8 mouse cellular contexts compared by ENCODE assay signal in the genomic region with DNA sequence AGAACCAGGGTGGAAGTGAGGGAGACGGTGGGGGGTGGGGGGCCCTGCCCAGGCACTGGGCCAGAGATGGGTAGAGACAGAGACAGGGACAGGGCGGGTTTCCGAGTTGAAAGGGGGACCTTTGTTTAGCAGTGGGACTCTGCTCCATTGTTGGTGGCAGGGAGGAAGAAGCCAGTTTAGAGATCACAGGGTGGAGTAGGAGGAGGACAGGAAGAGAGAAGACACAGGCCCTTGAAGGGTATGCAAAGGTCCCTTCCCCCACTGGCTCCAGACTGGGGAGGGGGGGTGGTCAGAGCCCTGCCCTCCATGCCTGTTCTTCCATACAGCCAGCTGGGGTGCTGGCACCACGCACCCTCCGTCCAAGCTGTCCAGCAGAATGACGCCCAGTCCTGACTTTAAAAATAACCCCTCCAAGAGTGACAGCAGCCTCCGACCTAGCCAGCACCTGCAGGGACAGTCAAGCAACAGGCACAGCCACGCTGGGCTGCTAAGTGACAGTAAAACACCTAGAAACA. TPM values are rescaled to one million over a fixed set of nuclear protein-coding genes. Genes with fewer than 3 reads are reported as not detected.
DNase-seq lines count a peak whose midpoint lies in the region; ATAC-seq and TF ChIP-seq lines count a peak whose summit lies in the region.

No protein-coding gene starts in this region.

- peaks cover 13% of the 10 kb centered on the region for H3K36me3 ChIP-seq in midbrain, embryonic 13.5 days
- H3K36me3 ChIP-seq in midbrain, embryonic 11.5 days (ENCODE audit: control insufficient read depth, insufficient read depth, low read length), result no peaks in the 10 kb centered on the region
- H3K36me3 ChIP-seq in intestine, postnatal 0 days (ENCODE audit: control insufficient read depth, insufficient read depth), result peaks cover 15% of the 10 kb centered on the region
- H3K36me3 ChIP-seq in lung, embryonic 15.5 days, result peaks cover 12% of the 10 kb centered on the region

- peak overlapping the region; percentile 51; the same call in 1 of the 2 replicates for H3K27ac ChIP-seq in midbrain, embryonic 13.5 days
- H3K27ac ChIP-seq in midbrain, embryonic 11.5 days (ENCODE audit: low read depth, low read length), result no peak overlapping the region
- H3K27ac ChIP-seq in intestine, postnatal 0 days (ENCODE audit: low read depth, low read length), result peak overlapping the region; percentile 57
- peak overlapping the region; percentile 88 for H3K27ac ChIP-seq in lung, embryonic 15.5 days

- 44% methylated on average over 8 of the region's 8 CpGs for WGBS in midbrain, embryonic 13.5 days
- WGBS in midbrain, embryonic 11.5 days, result 49% methylated on average over 8 of the region's 8 CpGs
- WGBS in intestine, postnatal 0 days, result 37% methylated on average over 8 of the region's 8 CpGs
- 38% methylated on average over 8 of the region's 8 CpGs for WGBS in lung, embryonic 15.5 days

- no peak overlapping the region for H3K4me2 ChIP-seq in midbrain, embryonic 13.5 days (replicated peaks)
- H3K4me2 ChIP-seq in midbrain, embryonic 11.5 days, result no peak overlapping the region
- no peak overlapping the region for H3K4me2 ChIP-seq in intestine, postnatal 0 days (replicated peaks; ENCODE audit: low read depth)
- H3K4me2 ChIP-seq in lung, embryonic 15.5 days, result peak overlapping the region; percentile 27; the same call in 1 of the 2 replicates

- H3K4me3 ChIP-seq in midbrain, embryonic 13.5 days (replicated peaks), result no peak overlapping the region
- H3K4me3 ChIP-seq in midbrain, embryonic 11.5 days (ENCODE audit: low read depth, low read length), result no peak overlapping the region
- H3K4me3 ChIP-seq in intestine, postnatal 0 days (ENCODE audit: low read depth, low read length), result no peak overlapping the region
- no peak overlapping the region for H3K4me3 ChIP-seq in lung, embryonic 15.5 days

- intact Hi-C loops in gastrocnemius, postnatal 36 days (cut with DNase I), result no loop called here

- H3K9me3 ChIP-seq in midbrain, embryonic 13.5 days, result no peaks in the 10 kb centered on the region
- H3K9me3 ChIP-seq in midbrain, embryonic 11.5 days (ENCODE audit: control insufficient read depth, low read length), result no peaks in the 10 kb centered on the region
- no peaks in the 10 kb centered on the region for H3K9me3 ChIP-seq in intestine, postnatal 0 days (ENCODE audit: control insufficient read depth)
- H3K9me3 ChIP-seq in lung, embryonic 15.5 days, result no peaks in the 10 kb centered on the region

- H3K27me3 ChIP-seq in midbrain, embryonic 13.5 days, result peaks cover under 1% of the 10 kb centered on the region; the same call in 1 of the 2 replicates
- peaks cover 2% of the 10 kb centered on the region; the same call in 1 of the 2 replicates for H3K27me3 ChIP-seq in midbrain, embryonic 11.5 days (ENCODE audit: control insufficient read depth, insufficient read depth, low read length)
- no peaks in the 10 kb centered on the region for H3K27me3 ChIP-seq in intestine, postnatal 0 days (replicated peaks; ENCODE audit: control insufficient read depth, insufficient read depth, low read length)
- no peaks in the 10 kb centered on the region for H3K27me3 ChIP-seq in lung, embryonic 15.5 days

- no peak for DNase-seq in midbrain, embryonic 11.5 days (ENCODE audit: low spot score, missing footprints)
- DNase-seq in gastrocnemius, postnatal 36 days, result peak; percentile 59 to 65
- DNase-seq in frontal cortex, postnatal 14 days (ENCODE audit: low spot score in 2 of 2), result no peak
- DNase-seq in retina, embryonic 14.5 days (ENCODE audit: low spot score), result no peak
- DNase-seq in spleen, postnatal 4 days (ENCODE audit: low spot score in 2 of 2), result no peak

- TF ChIP-seq CTCF in intestine, postnatal 0 days (IDR thresholded peaks at IDR 0.05; ENCODE audit: low read depth), result no peak

- no peak for ATAC-seq in midbrain, embryonic 13.5 days
- no peak for ATAC-seq in midbrain, embryonic 11.5 days (ENCODE audit: low FRiP score)
- ATAC-seq in intestine, postnatal 0 days, result no peak
- ATAC-seq in lung, embryonic 15.5 days (ENCODE audit: borderline replicate concordance, extremely low read depth, low FRiP score, low TSS enrichment), result peak; percentile 23; the same call in 1 of the 2 replicates

- no peak overlapping the region for H3K9ac ChIP-seq in midbrain, embryonic 13.5 days (replicated peaks)
- H3K9ac ChIP-seq in midbrain, embryonic 11.5 days (ENCODE audit: low read length), result no peak overlapping the region
- H3K9ac ChIP-seq in intestine, postnatal 0 days (ENCODE audit: low read depth, low read length), result no peak overlapping the region
- no peak overlapping the region for H3K9ac ChIP-seq in lung, embryonic 15.5 days

- peaks cover 27% of the 10 kb centered on the region for H3K4me1 ChIP-seq in midbrain, embryonic 13.5 days (replicated peaks)
- H3K4me1 ChIP-seq in midbrain, embryonic 11.5 days (ENCODE audit: control insufficient read depth, insufficient read depth, low read length), result peaks cover 2% of the 10 kb centered on the region
- H3K4me1 ChIP-seq in intestine, postnatal 0 days (replicated peaks; ENCODE audit: control insufficient read depth, insufficient read depth, low read length), result peaks cover 36% of the 10 kb centered on the region
- peaks cover 91% of the 10 kb centered on the region for H3K4me1 ChIP-seq in lung, embryonic 15.5 days

RNA-seq across cellular contexts. Expression of gene Jup, which starts 7.6 kb away (rescaled TPM):
- 69.2 and 70.5 TPM in 2 replicates for polyA plus RNA-seq in midbrain, embryonic 13.5 days (2015; fragmentation: Nextera tagmentation; extraction: Ambion mirVana)
- polyA plus RNA-seq in midbrain, embryonic 11.5 days (2014; fragmentation: Nextera tagmentation; extraction: Ambion mirVana), result 23.5 and 25.2 TPM in 2 replicates
- total RNA-seq in gastrocnemius, postnatal 36 days (2021), result 10 to 100 TPM; 73.8 to 80.2 TPM
- 102 and 103 TPM in 2 replicates for polyA plus RNA-seq in intestine, postnatal 0 days (2015; fragmentation: Nextera tagmentation; extraction: Ambion mirVana)
- polyA plus RNA-seq in lung, embryonic 15.5 days (2015; fragmentation: Nextera tagmentation; extraction: Ambion mirVana), result 122 and 136 TPM in 2 replicates

RNA-seq across cellular contexts. Expression of gene P3h4, which starts 24.6 kb away (rescaled TPM):
- polyA plus RNA-seq in midbrain, embryonic 13.5 days (2015; fragmentation: Nextera tagmentation; extraction: Ambion mirVana), result 13.7 and 16.8 TPM in 2 replicates
- 19.3 and 19.7 TPM in 2 replicates for polyA plus RNA-seq in midbrain, embryonic 11.5 days (2014; fragmentation: Nextera tagmentation; extraction: Ambion mirVana)
- 1 to 10 TPM; 3.6 to 4.1 TPM for total RNA-seq in gastrocnemius, postnatal 36 days (2021)
- polyA plus RNA-seq in intestine, postnatal 0 days (2015; fragmentation: Nextera tagmentation; extraction: Ambion mirVana), result 17.0 and 17.2 TPM in 2 replicates
- 71.5 and 73.4 TPM in 2 replicates for polyA plus RNA-seq in lung, embryonic 15.5 days (2015; fragmentation: Nextera tagmentation; extraction: Ambion mirVana)

RNA-seq across cellular contexts. Expression of gene Fkbp10, which starts 25.5 kb away (rescaled TPM):
- polyA plus RNA-seq in midbrain, embryonic 13.5 days (2015; fragmentation: Nextera tagmentation; extraction: Ambion mirVana), result 16.4 and 19.9 TPM in 2 replicates
- 33.0 and 36.2 TPM in 2 replicates for polyA plus RNA-seq in midbrain, embryonic 11.5 days (2014; fragmentation: Nextera tagmentation; extraction: Ambion mirVana)
- total RNA-seq in gastrocnemius, postnatal 36 days (2021), result 1 to 10 TPM; 5.1 to 6.5 TPM
- 31.7 and 37.0 TPM in 2 replicates for polyA plus RNA-seq in intestine, postnatal 0 days (2015; fragmentation: Nextera tagmentation; extraction: Ambion mirVana)
- 142 and 143 TPM in 2 replicates for polyA plus RNA-seq in lung, embryonic 15.5 days (2015; fragmentation: Nextera tagmentation; extraction: Ambion mirVana)

RNA-seq across cellular contexts. Expression of gene Hap1, which starts 34.1 kb away (rescaled TPM):
- 137 and 168 TPM in 2 replicates for polyA plus RNA-seq in midbrain, embryonic 13.5 days (2015; fragmentation: Nextera tagmentation; extraction: Ambion mirVana)
- polyA plus RNA-seq in midbrain, embryonic 11.5 days (2014; fragmentation: Nextera tagmentation; extraction: Ambion mirVana), result 16.4 TPM in 2 replicates
- total RNA-seq in gastrocnemius, postnatal 36 days (2021), result under 1 TPM in 1 of 2 experiments, not detected in 1; 0.23 TPM
- polyA plus RNA-seq in intestine, postnatal 0 days (2015; fragmentation: Nextera tagmentation; extraction: Ambion mirVana), result 10.0 and 10.4 TPM in 2 replicates
- 19.8 and 20.7 TPM in 2 replicates for polyA plus RNA-seq in lung, embryonic 15.5 days (2015; fragmentation: Nextera tagmentation; extraction: Ambion mirVana)

RNA-seq across cellular contexts. Expression of gene Nt5c3b, which starts 51.6 kb away (rescaled TPM):
- 99.3 and 101 TPM in 2 replicates for polyA plus RNA-seq in midbrain, embryonic 13.5 days (2015; fragmentation: Nextera tagmentation; extraction: Ambion mirVana)
- 88.9 and 91.6 TPM in 2 replicates for polyA plus RNA-seq in midbrain, embryonic 11.5 days (2014; fragmentation: Nextera tagmentation; extraction: Ambion mirVana)
- 1 to 10 TPM; 7.5 to 8.1 TPM for total RNA-seq in gastrocnemius, postnatal 36 days (2021)
- 31.6 and 33.0 TPM in 2 replicates for polyA plus RNA-seq in intestine, postnatal 0 days (2015; fragmentation: Nextera tagmentation; extraction: Ambion mirVana)
- 129 and 133 TPM in 2 replicates for polyA plus RNA-seq in lung, embryonic 15.5 days (2015; fragmentation: Nextera tagmentation; extraction: Ambion mirVana)

Comparison
In these comparisons a context has a peak if more than half of its experiments do, and no peak if none do; other contexts are left out.
1. DNase-seq: peak in gastrocnemius, postnatal 36 days (2 of 2); none in midbrain, embryonic 11.5 days (single experiment), frontal cortex, postnatal 14 days (0 of 2), retina, embryonic 14.5 days (single experiment) and spleen, postnatal 4 days (0 of 2).